Mouse (Mus musculus): Measurements from ENCODE around the gene Depdc7.

DNA sequence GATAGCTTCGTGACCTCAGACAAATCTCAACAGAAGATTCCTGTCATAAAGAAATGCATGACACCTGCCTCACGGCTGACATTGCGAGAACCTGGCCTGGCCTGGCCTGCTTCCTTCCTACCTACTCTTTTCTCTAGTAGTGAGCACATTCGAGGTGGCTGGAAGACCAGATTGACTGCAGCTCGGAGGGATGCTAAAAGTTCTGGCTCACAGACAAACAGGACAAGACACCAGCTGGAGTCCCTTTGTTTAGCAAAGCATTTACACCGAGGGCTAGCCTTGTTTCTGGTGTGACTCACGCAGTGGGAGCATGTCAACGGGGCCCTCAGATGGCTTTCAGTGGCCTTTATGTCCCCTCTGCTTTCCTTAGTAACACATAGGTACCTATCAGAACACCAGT is 54.0 kb downstream of the Depdc7 start:
- TF ChIP-seq CTCF (IDR thresholded peaks at IDR 0.05; ENCODE audit: borderline replicate concordance, insufficient read depth, low read length) (no peak), POLR2A (IDR thresholded peaks at IDR 0.05; ENCODE audit: low read depth, low read length) (no peak)
